Mouse (Mus musculus): Measurements from ENCODE around the gene Evx1. TPM values are rescaled to one million over a fixed set of nuclear protein-coding genes. Genes with fewer than 3 reads are reported as not detected.

The Evx1 gene
- polyA plus RNA-seq, 1 experiment, result not detected

DNA sequence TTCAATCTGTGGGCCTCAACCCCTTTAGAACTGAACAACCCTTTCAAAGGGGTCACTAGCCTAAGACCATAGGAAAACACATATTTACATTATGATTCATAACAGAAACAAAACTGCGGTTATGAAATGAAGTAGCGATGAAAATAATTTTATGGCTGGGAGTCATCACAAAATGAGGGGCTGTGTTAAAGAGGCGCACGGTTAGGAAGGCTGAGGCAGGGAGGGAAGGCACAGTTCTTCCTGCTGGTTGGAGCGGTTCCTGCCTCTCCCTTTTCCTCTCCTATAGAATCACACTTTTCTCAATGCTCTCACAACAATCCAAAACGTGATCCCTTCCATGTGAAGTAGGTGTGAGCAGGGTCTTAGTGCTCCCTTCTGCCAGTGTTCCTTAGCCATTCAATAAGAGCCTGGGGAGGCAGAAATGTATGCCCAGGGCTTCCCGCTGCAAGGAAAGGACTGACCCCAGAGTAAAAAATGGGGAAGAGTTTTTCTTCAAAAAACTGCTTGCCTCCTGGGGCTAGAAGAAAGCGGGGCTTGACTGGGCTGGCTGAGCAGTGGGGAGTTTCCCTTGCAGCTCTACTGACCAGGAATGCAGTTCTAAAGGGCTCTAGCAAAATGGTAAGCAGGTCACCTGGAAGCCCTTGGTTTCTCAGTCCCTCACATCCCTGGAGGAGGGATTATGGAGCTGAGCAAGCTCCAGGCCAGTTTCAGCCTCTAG is 37.6 kb upstream of the Evx1 start:
- no peak for TF ChIP-seq GATA1 (IDR thresholded peaks at IDR 0.05; ENCODE audit: low read length)

DNA sequence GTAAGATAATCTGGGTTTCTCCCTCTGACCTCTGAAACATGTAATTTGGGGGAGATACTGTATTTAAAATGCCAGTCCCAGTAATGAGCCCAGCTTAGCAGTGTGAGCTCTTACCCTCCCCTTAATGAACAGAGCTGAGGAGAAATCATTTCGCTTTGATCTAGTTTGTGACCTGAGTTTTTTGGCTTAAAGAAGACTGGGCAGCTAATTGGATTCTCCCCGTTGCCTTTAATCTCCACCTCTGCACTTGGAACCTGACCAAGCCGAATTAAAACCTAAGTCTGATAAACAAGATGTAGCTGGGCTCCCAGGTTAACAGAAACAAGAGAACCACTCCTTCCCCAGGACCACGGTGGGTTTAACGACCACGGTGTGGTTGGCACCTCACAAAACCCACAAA is 36.9 kb upstream of the Evx1 start:
- TF ChIP-seq GATA1 (IDR thresholded peaks at IDR 0.05; ENCODE audit: low read length), result no peak

DNA sequence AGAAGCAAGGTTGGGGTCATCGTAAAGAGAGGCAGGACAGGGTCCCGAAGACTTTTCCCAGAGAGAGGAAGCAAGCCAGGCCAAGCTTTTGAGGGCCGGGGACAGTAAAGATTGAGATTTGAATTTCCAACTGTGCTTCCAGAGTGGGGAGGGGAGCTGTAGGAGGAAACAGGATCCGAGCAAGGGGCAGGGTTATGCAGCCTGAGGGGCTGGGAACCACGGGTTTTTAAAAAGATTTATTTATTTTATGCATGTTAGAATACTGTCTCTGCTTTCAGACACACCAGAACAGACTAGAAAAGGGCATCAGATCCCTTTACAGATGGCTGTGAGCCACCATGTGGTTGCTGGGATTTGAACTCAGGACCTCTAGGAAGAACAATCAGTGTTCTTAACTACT is 36.4 kb upstream of the Evx1 start:
- TF ChIP-seq GATA1 (IDR thresholded peaks at IDR 0.05; ENCODE audit: low read length), result no peak

DNA sequence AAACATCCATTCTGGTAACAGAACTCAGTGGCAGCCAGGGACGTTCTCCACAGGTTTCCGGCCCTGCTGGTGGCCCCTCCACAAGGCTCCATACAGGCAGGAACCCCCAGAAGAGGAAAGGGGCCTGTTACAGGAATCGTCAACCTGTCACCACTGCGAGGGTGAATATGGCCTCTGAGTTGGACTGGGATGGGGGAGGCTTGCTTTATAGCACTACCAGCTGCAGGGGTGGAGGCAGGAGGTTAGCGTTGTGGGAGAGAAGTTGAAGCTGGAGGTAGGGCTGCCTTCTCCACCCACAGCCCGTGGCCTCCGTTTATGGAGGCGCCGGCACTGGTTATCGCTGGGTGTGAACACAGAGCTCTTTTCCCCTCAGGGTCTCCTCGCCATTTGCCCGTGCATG is 32.2 kb upstream of the Evx1 start:
- no peak for TF ChIP-seq GATA1 (IDR thresholded peaks at IDR 0.05; ENCODE audit: low read length)

DNA sequence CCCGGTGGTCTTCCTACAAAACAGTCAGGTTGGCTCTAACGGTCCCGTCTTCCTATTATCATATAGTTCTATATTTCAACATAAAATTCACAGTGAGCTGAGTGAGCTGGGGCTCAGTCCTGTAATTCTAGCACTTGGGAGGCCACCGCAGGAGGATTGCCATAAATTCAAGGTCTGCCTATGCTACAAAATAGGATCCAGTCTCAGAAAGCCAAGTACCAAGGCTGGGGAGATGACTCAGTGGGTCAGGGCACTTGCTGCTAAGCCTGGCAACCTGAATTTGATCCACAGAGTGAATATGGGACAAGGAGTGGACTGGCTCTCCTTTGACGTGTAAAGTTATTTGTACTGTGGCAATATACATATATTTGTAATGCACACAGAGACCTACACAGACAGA is 29.4 kb upstream of the Evx1 start:
- no peak for TF ChIP-seq GATA1 (IDR thresholded peaks at IDR 0.05; ENCODE audit: low read length)

DNA sequence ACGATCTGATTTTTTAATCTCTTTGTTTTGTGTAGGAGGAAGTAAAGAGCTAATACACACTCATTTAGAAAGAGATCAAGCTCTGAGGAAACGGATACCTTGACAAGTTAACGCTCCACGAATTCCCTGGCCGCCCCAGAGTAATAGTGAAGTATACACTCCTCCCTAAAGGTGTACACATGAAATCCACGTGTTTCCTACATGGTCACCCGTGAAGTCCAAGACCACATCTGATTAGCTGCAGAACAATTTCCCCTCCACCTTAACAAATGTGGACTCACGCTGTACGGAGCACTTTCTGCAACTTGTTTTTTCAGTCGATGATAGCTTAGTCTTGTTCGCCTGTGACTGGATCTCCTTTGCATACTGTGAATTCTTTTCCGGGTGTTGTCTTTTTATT is 23.1 kb upstream of the Evx1 start:
- no peak for TF ChIP-seq GATA1 (IDR thresholded peaks at IDR 0.05; ENCODE audit: low read length)

DNA sequence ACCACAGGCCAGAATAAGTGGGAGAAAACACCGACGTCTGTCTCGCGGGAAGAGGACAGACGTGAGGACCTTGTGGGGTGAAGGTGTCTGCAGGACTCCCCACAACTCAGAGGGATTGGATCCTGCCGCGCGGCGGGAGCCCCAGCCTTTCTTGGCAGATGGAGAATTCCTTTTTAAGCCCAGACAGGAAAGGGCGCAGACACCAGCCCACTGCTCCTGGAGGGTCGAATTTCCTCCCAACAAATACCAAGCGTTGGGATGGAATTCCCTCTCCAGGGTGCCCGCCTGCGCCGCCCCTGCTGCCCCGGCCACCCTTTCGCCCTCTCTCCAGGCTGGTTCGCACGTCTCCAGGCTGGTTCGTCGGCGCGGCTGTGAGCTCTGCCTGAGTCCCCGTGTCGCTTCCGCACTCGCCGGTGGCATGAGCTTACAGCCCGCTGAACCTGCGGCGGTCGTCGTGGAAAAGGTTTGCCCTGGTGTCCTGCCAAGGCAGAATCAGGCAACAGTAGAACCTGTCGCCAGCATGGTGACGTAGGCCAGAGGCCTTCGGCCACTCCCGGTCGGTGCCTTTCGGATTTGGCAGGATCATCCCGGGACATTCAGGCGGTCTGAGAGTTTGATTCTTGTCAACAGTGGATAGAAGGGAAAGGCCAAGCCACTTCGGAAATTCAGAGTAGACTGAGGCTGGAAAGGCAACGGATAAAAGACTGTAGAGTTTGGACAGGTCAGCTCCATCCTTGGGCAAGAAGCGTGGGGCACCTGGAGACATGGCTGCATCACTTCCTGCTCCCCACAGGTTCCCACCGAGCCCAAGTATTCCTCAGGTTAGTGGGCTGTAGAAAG is 22.1 kb upstream of the Evx1 start:
- TF ChIP-seq GATA1 (IDR thresholded peaks at IDR 0.05; ENCODE audit: low read length), result no peak

DNA sequence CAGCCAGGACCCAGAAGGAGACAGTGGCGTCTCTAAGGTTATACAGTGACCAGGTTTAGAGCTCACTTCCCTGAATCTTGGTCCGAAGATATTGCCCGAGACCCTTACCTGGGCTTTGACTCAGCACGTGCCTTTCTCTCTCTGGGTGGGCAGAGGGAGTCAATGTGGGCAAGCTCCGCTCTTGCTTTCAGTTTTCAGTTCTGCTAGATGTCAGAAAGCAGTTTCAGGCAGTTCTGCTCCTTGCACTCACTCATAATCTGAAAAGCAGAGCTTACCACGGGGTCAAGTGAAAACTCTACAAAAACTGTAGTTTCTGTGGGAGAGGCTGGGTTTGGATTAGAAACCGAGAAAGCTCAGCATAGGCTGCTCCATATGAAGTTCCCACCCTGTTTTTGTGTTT is 21.0 kb upstream of the Evx1 start:
- TF ChIP-seq GATA1 (IDR thresholded peaks at IDR 0.05; ENCODE audit: low read length), result no peak

DNA sequence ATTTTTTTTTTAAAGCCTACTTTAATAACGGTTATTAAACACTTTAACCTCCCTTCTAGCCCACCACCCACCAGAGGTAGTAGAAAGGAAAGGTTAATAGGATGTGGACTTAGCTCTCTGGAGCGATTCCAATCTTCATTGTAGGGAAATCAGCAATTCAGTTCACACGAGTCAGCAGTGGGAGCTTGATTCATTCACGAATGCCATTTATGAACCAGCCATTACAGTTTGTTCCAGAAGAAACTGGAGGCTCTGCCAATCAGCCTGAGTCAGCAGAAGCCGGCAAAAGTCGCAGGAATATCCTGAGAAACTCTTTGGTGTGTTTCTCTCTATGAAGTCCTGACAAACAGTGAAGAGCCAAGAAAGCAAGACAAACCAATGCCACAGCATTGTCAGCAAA is 18.7 kb upstream of the Evx1 start:
- no peak for TF ChIP-seq GATA1 (IDR thresholded peaks at IDR 0.05; ENCODE audit: low read length)

DNA sequence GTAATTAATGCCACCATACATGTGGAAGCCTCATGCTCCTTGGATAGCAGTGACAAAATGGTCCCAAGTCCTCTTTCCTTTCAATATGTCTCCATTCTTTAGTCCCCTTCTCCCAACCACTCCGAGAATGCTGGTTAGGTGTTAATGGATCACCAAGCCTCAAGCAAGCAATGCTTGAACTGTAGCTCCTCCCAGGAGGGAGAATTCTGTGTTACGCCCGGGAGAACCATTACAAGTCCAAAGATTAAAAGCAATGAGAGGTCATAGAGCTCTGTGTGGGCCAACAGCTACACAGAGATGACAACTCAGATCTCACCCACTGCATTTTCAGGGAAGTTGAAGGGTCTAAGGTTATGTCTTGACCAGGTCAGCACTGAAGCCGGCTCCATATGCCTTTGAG is 14.8 kb upstream of the Evx1 start:
- no peak for TF ChIP-seq GATA1 (IDR thresholded peaks at IDR 0.05; ENCODE audit: low read length)

DNA sequence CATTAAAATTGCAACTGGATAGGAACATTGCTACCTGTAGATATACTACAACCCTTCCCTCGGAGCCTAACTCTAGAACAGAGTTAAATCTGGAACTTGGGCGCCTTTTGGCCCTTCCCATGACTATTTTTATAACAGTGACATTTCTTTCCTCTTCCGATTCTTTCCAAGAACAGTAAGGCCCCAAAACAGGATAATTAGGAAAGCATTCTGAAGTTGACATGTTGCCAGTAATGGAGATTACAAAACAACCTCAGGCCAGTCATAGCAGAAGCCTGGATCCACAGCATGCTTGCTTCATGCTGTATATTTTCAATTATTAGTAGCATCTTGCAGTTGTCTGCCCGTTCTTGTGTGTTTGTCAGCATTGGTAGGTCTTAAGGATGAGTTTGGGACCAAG is 12.5 kb upstream of the Evx1 start:
- no peak for TF ChIP-seq GATA1 (IDR thresholded peaks at IDR 0.05; ENCODE audit: low read length)

DNA sequence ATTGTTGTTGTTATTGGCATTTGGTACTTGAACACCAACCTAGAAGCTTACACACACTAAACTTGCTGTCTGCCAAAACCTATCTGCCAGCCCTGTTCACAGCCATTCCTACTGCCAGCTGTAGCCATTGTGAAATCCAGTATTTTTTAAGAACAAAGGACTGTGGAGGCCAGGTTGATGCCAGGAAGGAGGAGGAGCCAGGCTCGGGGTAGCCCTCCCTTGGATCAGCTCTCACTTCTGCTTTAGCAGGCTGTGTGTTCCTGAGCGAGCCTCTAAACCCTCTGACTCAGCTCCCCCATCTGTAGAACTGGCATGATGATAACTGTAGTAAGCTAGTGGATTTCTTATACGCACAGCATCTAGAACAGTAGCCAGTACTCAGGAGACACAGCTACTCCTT is 9.9 kb upstream of the Evx1 start:
- no peak for TF ChIP-seq GATA1 (IDR thresholded peaks at IDR 0.05; ENCODE audit: low read length)

DNA sequence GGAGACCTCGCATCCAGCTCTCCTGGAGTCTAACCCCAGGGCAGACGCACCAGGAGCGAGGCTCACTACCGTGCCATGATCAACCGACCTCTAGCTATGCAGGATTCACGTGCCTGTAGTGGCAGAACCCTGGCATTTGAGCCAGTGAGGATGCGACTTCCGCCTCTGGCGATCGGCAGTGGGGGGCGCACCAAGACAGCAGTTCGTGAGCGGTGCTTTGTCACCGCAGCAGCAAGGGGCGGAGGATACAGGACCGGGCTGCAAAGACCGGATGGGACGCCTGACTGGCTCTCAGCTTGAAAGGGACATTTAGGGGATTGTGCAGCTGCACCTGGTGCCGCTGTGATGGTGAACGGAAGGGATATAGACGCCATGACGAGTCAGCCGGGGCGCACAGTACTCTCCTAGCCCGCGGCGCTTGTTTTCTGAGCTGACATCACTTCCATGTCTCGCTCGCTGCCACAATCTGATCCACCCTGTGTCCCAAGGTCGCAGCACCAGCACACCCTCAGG is 7.4 kb upstream of the Evx1 start:
- no peak for TF ChIP-seq GATA1 (IDR thresholded peaks at IDR 0.05; ENCODE audit: low read length)

DNA sequence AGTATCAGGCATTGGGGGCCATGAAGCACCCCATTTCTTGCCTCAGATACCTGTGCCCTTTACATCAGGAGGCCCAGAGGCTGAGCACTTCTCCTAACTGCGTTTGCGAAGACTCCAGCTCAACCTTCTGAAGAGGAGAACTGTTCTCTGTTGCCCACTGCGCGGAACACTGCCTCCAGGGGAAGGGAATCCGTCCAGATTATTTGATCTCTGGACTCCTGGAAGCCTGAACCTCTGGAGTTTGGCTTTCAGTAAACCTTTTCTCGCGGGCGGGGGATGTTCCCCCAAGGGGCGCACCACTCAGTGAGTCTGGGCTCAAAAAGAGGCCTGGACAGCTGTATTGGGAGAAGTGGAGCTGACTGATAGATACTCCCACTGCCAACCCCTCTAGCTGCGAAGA is 3.5 kb upstream of the Evx1 start:
- no peak for TF ChIP-seq GATA1 (IDR thresholded peaks at IDR 0.05; ENCODE audit: low read length)

DNA sequence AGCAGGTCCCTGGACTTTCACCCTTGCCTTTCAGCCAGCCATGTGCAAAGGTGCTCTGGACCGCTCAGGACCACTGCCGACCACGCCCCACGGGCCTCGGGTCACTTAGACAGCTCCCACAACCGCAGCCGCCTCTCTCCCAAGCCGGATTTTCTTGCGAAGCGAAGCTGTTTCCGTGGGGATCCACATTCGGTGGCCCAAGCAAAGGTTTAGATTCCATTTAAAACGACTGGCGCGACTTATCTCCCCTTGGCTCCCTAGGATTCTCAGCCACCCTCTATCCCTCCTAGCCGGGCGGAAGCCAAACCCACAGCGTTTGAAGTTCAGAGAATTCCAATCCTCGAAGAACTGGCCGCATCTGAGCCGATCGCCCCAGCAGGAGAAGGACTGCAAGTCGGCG is 2.9 kb upstream of the Evx1 start:
- no peak for TF ChIP-seq GATA1 (IDR thresholded peaks at IDR 0.05; ENCODE audit: low read length)

DNA sequence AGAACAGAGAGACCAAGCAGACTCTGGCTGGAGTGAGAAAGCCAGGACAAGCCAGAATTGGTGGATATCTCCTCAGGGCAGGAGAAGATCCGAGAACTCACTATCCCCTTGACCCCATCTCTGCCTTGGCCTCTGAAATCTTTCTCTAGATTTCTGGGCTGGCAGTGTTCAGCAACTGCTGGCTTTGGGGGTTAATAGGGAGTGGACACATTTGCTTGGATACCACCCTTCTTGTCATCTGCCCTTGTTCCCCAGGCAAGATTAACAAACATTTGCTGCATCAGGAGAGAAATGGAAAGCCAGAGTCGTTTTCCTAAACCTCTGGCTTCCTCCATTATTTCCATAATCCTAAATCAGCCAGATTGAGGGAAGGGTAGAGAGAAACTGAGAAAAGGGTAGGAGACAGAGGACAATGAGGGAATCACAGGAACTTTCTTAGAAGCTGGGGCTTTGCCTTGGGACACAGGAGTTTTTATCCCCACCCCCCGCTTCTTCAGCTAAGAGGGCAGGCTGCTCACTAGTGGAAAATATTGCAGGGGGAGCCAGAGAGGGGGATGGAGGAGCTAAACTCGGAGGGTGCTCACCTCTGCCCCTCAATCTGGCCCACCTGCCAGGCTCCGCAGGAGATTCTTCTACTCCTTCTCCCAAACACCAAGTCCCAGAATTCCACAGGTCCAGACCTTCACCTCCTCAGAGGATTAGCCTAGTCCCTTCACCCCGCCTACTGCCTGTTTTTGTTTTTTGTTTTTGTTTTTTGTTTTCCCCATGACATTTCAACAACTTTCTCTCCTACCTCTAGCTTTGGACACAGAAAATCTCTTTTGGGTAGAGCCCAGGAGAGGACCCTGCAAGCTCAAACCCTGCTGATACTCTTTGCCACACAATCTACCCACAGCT is 1.4 kb upstream of the Evx1 start:
- no peak for TF ChIP-seq GATA1 (IDR thresholded peaks at IDR 0.05; ENCODE audit: low read length)
